Mouse (Mus musculus) adrenal gland, postnatal 0 days (tissue): ENCODE results near the gene Pramel1. TPM values are rescaled to one million over a fixed set of nuclear protein-coding genes. Genes with fewer than 3 reads are reported as not detected.

Experiments
- polyA plus RNA-seq: library from polyadenylated mRNA; unstranded; fragments of >200 nt; fragmentation: Nextera tagmentation; extraction: Ambion mirVana; gene quantifications from 2 replicates; pipeline ENCODE4 v1.2.1, GENCODE M21; 2015

Pramel1 gene
- not detected in 2 replicates for polyA plus RNA-seq

GRCm38 (mm10) chr4:143394181-143394580 is at the start of gene Pramel1:
Gene Pramel1 (plus strand): TSS chr4:143394428.

GRCm38 (mm10) chr4:143349484-143349906 is 44.7 kb upstream of the Pramel1 start, which contains the start of gene Lrrc38:
Gene Lrrc38 (plus strand): TSS chr4:143349757.

GRCm38 (mm10) chr4:143412219-143413092 is 18.2 kb downstream of the Pramel1 start, which contains the start of gene Pramef8:
Gene Pramef8 (plus strand): TSS chr4:143412426.

Other genes starting within 250 kb of the Pramel1 start
- 5.7 and 7.7 TPM in 2 replicates for gene Prdm2, start 181.4 kb upstream of the Pramel1 start, polyA plus RNA-seq
- 38.3 and 55.2 TPM in 2 replicates for gene Pdpn, start 94.9 kb upstream of the Pramel1 start, polyA plus RNA-seq
- gene Lrrc38, start 44.7 kb upstream of the Pramel1 start, polyA plus RNA-seq: not detected in 2 replicates
- gene Pramef8, start 18.0 kb downstream of the Pramel1 start, polyA plus RNA-seq: 8.7 and 14.6 TPM in 2 replicates
- gene Oog4, start 55.9 kb downstream of the Pramel1 start, polyA plus RNA-seq: not detected in 2 replicates
- not detected in 2 replicates for gene Gm13043, start 116.9 kb downstream of the Pramel1 start, polyA plus RNA-seq
- gene Gm13040, start 141.5 kb downstream of the Pramel1 start, polyA plus RNA-seq: not detected in 2 replicates
- gene BC080695, start 157.3 kb downstream of the Pramel1 start, polyA plus RNA-seq: not detected in 2 replicates
- not detected in 2 replicates for gene Gm13057, start 157.3 kb downstream of the Pramel1 start, polyA plus RNA-seq
- gene Gm13083, start 220.6 kb downstream of the Pramel1 start, polyA plus RNA-seq: not detected in 2 replicates